Mouse (Mus musculus): ENCODE results near the gene Rps2. TPM values are rescaled to one million over a fixed set of nuclear protein-coding genes. Genes with fewer than 3 reads are reported as not detected.

Gene Rps2
- polyA plus RNA-seq, 1 experiment from 2014 or later, result 776 TPM

GRCm38 (mm10) chr17:24674277-24674676, 43.6 kb upstream of the Rps2 start:
- ATAC-seq, result no peak
- Histone ChIP-seq H3K36me3 (ENCODE audit: control insufficient read depth, insufficient read depth) (peaks cover 38% of the 10 kb centered on the region), H3K27me3 (replicated peaks; ENCODE audit: control insufficient read depth, insufficient read depth, low read length) (no peaks in the 10 kb centered on the region), H3K4me2 (replicated peaks; ENCODE audit: low read depth) (no peak overlapping the region), H3K4me3 (ENCODE audit: low read depth, low read length) (no peak overlapping the region), H3K4me1 (replicated peaks; ENCODE audit: control insufficient read depth, insufficient read depth, low read length) (peaks cover 16% of the 10 kb centered on the region; the same call in 1 of the 2 replicates), H3K27ac (ENCODE audit: low read depth, low read length) (no peak overlapping the region), H3K9me3 (ENCODE audit: control insufficient read depth) (no peaks in the 10 kb centered on the region), H3K9ac (ENCODE audit: low read depth, low read length) (no peak overlapping the region)
- 85% methylated on average over 7 of the region's 7 CpGs for WGBS
- no peak for TF ChIP-seq CTCF (IDR thresholded peaks at IDR 0.05; ENCODE audit: low read depth)

GRCm38 (mm10) chr17:24676187-24676586, 41.7 kb upstream of the Rps2 start:
- H3K4me1 ChIP-seq (replicated peaks; ENCODE audit: control insufficient read depth, insufficient read depth, low read length), result peaks cover 8% of the 10 kb centered on the region; the same call in 1 of the 2 replicates
- no peak overlapping the region for H3K9ac ChIP-seq (ENCODE audit: low read depth, low read length)
- TF ChIP-seq CTCF (IDR thresholded peaks at IDR 0.05; ENCODE audit: low read depth), result peak; percentile 90
- no peak overlapping the region for H3K4me2 ChIP-seq (replicated peaks; ENCODE audit: low read depth)
- no peak overlapping the region for H3K27ac ChIP-seq (ENCODE audit: low read depth, low read length)
- ATAC-seq, result no peak; the same call in 1 of the 2 replicates
- 58% methylated on average over 2 of the region's 2 CpGs for WGBS
- H3K27me3 ChIP-seq (replicated peaks; ENCODE audit: control insufficient read depth, insufficient read depth, low read length), result no peaks in the 10 kb centered on the region
- H3K9me3 ChIP-seq (ENCODE audit: control insufficient read depth), result no peaks in the 10 kb centered on the region
- H3K36me3 ChIP-seq (ENCODE audit: control insufficient read depth, insufficient read depth), result peaks cover 57% of the 10 kb centered on the region
- no peak overlapping the region for H3K4me3 ChIP-seq (ENCODE audit: low read depth, low read length)

GRCm38 (mm10) chr17:24676877-24677276, 41.0 kb upstream of the Rps2 start:
- Histone ChIP-seq H3K9me3 (ENCODE audit: control insufficient read depth) (no peaks in the 10 kb centered on the region), H3K27me3 (replicated peaks; ENCODE audit: control insufficient read depth, insufficient read depth, low read length) (no peaks in the 10 kb centered on the region), H3K36me3 (ENCODE audit: control insufficient read depth, insufficient read depth) (peaks cover 63% of the 10 kb centered on the region), H3K4me1 (replicated peaks; ENCODE audit: control insufficient read depth, insufficient read depth, low read length) (peaks cover 1% of the 10 kb centered on the region; the same call in 1 of the 2 replicates), H3K4me3 (ENCODE audit: low read depth, low read length) (no peak overlapping the region), H3K4me2 (replicated peaks; ENCODE audit: low read depth) (no peak overlapping the region), H3K9ac (ENCODE audit: low read depth, low read length) (no peak overlapping the region), H3K27ac (ENCODE audit: low read depth, low read length) (peak overlapping the region; percentile 21)
- no peak for TF ChIP-seq CTCF (IDR thresholded peaks at IDR 0.05; ENCODE audit: low read depth)
- WGBS, result 94% methylated on average over 5 of the region's 5 CpGs
- ATAC-seq, result no peak

- ATAC-seq, result peak; percentile 76
- Histone ChIP-seq H3K9ac (ENCODE audit: low read depth, low read length) (no peak overlapping the region), H3K27ac (ENCODE audit: low read depth, low read length) (peak overlapping the region; percentile 62), H3K9me3 (ENCODE audit: control insufficient read depth) (no peaks in the 10 kb centered on the region), H3K27me3 (replicated peaks; ENCODE audit: control insufficient read depth, insufficient read depth, low read length) (no peaks in the 10 kb centered on the region), H3K4me3 (ENCODE audit: low read depth, low read length) (no peak overlapping the region), H3K36me3 (ENCODE audit: control insufficient read depth, insufficient read depth) (peaks cover 67% of the 10 kb centered on the region), H3K4me2 (replicated peaks; ENCODE audit: low read depth) (peak overlapping the region; percentile 48), H3K4me1 (replicated peaks; ENCODE audit: control insufficient read depth, insufficient read depth, low read length) (no peaks in the 10 kb centered on the region)
- 49% methylated on average over 24 of the region's 24 CpGs for WGBS
- no peak for TF ChIP-seq CTCF (IDR thresholded peaks at IDR 0.05; ENCODE audit: low read depth)
Observed at GRCm38 (mm10) chr17:24677500-24678080, 40.3 kb upstream of the Rps2 start.

- 37% methylated on average over 16 of the region's 16 CpGs for WGBS
- no peak for TF ChIP-seq CTCF (IDR thresholded peaks at IDR 0.05; ENCODE audit: low read depth)
- no peak overlapping the region for H3K27ac ChIP-seq (ENCODE audit: low read depth, low read length)
- peak overlapping the region; percentile 45 for H3K4me2 ChIP-seq (replicated peaks; ENCODE audit: low read depth)
- peaks cover 6% of the 10 kb centered on the region; the same call in 1 of the 2 replicates for H3K4me1 ChIP-seq (replicated peaks; ENCODE audit: control insufficient read depth, insufficient read depth, low read length)
- H3K36me3 ChIP-seq (ENCODE audit: control insufficient read depth, insufficient read depth), result peaks cover 7% of the 10 kb centered on the region
- no peaks in the 10 kb centered on the region for H3K9me3 ChIP-seq (ENCODE audit: control insufficient read depth)
- 0 out of 2 replicates have a peak, but pooled peaks have one; percentile 61 for ATAC-seq
- H3K4me3 ChIP-seq (ENCODE audit: low read depth, low read length), result 0 out of 2 replicates have a peak overlapping the region, but pooled peaks have one; percentile 2
- H3K27me3 ChIP-seq (replicated peaks; ENCODE audit: control insufficient read depth, insufficient read depth, low read length), result peaks cover 36% of the 10 kb centered on the region
- H3K9ac ChIP-seq (ENCODE audit: low read depth, low read length), result no peak overlapping the region; the same call in 1 of the 2 replicates
Observed at GRCm38 (mm10) chr17:24686514-24686913, 31.4 kb upstream of the Rps2 start.

GRCm38 (mm10) chr17:24687146-24687595, 30.7 kb upstream of the Rps2 start:
- H3K4me2 ChIP-seq (replicated peaks; ENCODE audit: low read depth), result peak overlapping the region; percentile 61
- peaks cover 6% of the 10 kb centered on the region; the same call in 1 of the 2 replicates for H3K4me1 ChIP-seq (replicated peaks; ENCODE audit: control insufficient read depth, insufficient read depth, low read length)
- H3K27me3 ChIP-seq (replicated peaks; ENCODE audit: control insufficient read depth, insufficient read depth, low read length), result peaks cover 36% of the 10 kb centered on the region
- H3K36me3 ChIP-seq (ENCODE audit: control insufficient read depth, insufficient read depth), result peaks cover under 1% of the 10 kb centered on the region; the same call in 1 of the 2 replicates
- no peaks in the 10 kb centered on the region for H3K9me3 ChIP-seq (ENCODE audit: control insufficient read depth)
- peak; percentile 46 for ATAC-seq
- no peak overlapping the region for H3K27ac ChIP-seq (ENCODE audit: low read depth, low read length)
- peak overlapping the region; percentile 26; the same call in 1 of the 2 replicates for H3K9ac ChIP-seq (ENCODE audit: low read depth, low read length)
- WGBS, result under 1% methylated on average over 25 of the region's 25 CpGs
- TF ChIP-seq CTCF (IDR thresholded peaks at IDR 0.05; ENCODE audit: low read depth), result peak; percentile 11; the same call in 1 of the 2 replicates
- H3K4me3 ChIP-seq (ENCODE audit: low read depth, low read length), result peak overlapping the region; percentile 38
